10 mouse cellular contexts compared by ENCODE assay signal in the genomic region with DNA sequence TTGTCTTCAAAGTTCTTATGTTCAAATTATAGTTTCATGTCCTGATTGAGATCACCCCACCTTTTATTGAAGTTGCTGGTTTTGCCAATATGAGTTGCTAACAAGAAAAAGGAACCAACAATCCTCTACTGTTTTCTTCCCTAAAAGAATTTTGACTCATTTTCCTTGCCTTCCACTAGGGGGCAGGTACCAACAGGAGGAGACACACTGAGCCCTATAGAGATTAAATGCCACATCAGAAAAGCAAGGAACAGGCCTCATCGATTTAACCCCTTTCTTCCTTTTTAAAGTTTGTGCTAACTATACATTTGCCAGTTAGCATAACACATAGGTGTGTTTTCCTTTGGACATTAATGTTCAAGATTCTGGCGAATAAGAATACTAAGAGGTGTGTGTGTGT. TPM values are rescaled to one million over a fixed set of nuclear protein-coding genes. Genes with fewer than 3 reads are reported as not detected.
A peak's percentile ranks its signal among the peaks of the same experiment; 100 is the strongest.
DNase-seq lines count a peak whose midpoint lies in the region; ATAC-seq and TF ChIP-seq lines count a peak whose summit lies in the region.
"Had no signal": no experiment of that assay in that cellular context is flagged by ENCODE, and none has a peak within 500 bp of the region (broad histone marks: within the 10 kb centered on the region; RNA-seq: fewer than 3 reads in every experiment).

No protein-coding gene starts in this region.

- H3K4me1 ChIP-seq in forebrain, embryonic 11.5 days (replicated peaks; ENCODE audit: control insufficient read depth, insufficient read depth, low read length): 0 out of 2 replicates have a peak, but pooled peaks cover 2% of the 10 kb centered on the region
- no peaks in the 10 kb centered on the region for H3K4me1 ChIP-seq in forebrain, embryonic 10.5 days
- H3K4me1 ChIP-seq in midbrain, embryonic 12.5 days: no peaks in the 10 kb centered on the region
- H3K4me1 ChIP-seq in midbrain, embryonic 16.5 days (ENCODE audit: control insufficient read depth, insufficient read depth, low read length): no peaks in the 10 kb centered on the region
- H3K4me1 ChIP-seq in forebrain, postnatal 0 days (ENCODE audit: insufficient read depth): no peaks in the 10 kb centered on the region
- H3K4me1 ChIP-seq: heart, embryonic 13.5 days; stomach, embryonic 15.5 days had no signal

- H3K9me3 ChIP-seq in forebrain, embryonic 11.5 days (ENCODE audit: control insufficient read depth, low read length): no peaks in the 10 kb centered on the region
- no peaks in the 10 kb centered on the region for H3K9me3 ChIP-seq in forebrain, embryonic 10.5 days
- no peaks in the 10 kb centered on the region for H3K9me3 ChIP-seq in midbrain, embryonic 12.5 days
- H3K9me3 ChIP-seq in midbrain, embryonic 16.5 days (replicated peaks; ENCODE audit: control insufficient read depth, low read length, poor library complexity, severe bottlenecking): no peaks in the 10 kb centered on the region
- no peaks in the 10 kb centered on the region for H3K9me3 ChIP-seq in forebrain, postnatal 0 days (ENCODE audit: low read length)
- H3K9me3 ChIP-seq: heart, embryonic 13.5 days; stomach, embryonic 15.5 days had no signal

- no peak overlapping the region for H3K4me2 ChIP-seq in forebrain, embryonic 11.5 days (ENCODE audit: low read depth, low read length, severe bottlenecking)
- H3K4me2 ChIP-seq in midbrain, embryonic 12.5 days (replicated peaks): no peak overlapping the region
- H3K4me2 ChIP-seq in midbrain, embryonic 16.5 days (ENCODE audit: low read length): no peak overlapping the region
- H3K4me2 ChIP-seq in forebrain, postnatal 0 days (ENCODE audit: low read depth): no peak overlapping the region
- H3K4me2 ChIP-seq: heart, embryonic 13.5 days; stomach, embryonic 15.5 days had no signal

- intact Hi-C loops in gastrocnemius, postnatal 36 days (cut with DNase I): loop anchor here (1.0 kb wide), 1 partner anchor 320 kb away; no protein-coding TSS in a partner anchor

- H3K27me3 ChIP-seq in forebrain, embryonic 11.5 days (ENCODE audit: control insufficient read depth, insufficient read depth, low read length): no peaks in the 10 kb centered on the region
- no peaks in the 10 kb centered on the region for H3K27me3 ChIP-seq in forebrain, embryonic 10.5 days (ENCODE audit: poor library complexity, severe bottlenecking)
- H3K27me3 ChIP-seq in midbrain, embryonic 12.5 days: no peaks in the 10 kb centered on the region
- H3K27me3 ChIP-seq in midbrain, embryonic 16.5 days (ENCODE audit: control insufficient read depth, insufficient read depth, low read depth, low read length): no peaks in the 10 kb centered on the region
- H3K27me3 ChIP-seq in forebrain, postnatal 0 days (ENCODE audit: insufficient read depth, low read length): no peaks in the 10 kb centered on the region
- H3K27me3 ChIP-seq: heart, embryonic 13.5 days; stomach, embryonic 15.5 days had no signal

- no peaks in the 10 kb centered on the region for H3K36me3 ChIP-seq in forebrain, embryonic 11.5 days (ENCODE audit: control insufficient read depth, insufficient read depth, low read length)
- H3K36me3 ChIP-seq in forebrain, embryonic 10.5 days (replicated peaks): no peaks in the 10 kb centered on the region
- no peaks in the 10 kb centered on the region for H3K36me3 ChIP-seq in midbrain, embryonic 12.5 days
- H3K36me3 ChIP-seq in midbrain, embryonic 16.5 days (ENCODE audit: control insufficient read depth, insufficient read depth, low read length): no peaks in the 10 kb centered on the region
- no peaks in the 10 kb centered on the region for H3K36me3 ChIP-seq in forebrain, postnatal 0 days (ENCODE audit: insufficient read depth)
- H3K36me3 ChIP-seq: heart, embryonic 13.5 days; stomach, embryonic 15.5 days had no signal

- peak; percentile 79 for TF ChIP-seq CTCF in forebrain, postnatal 0 days (IDR thresholded peaks at IDR 0.05; ENCODE audit: low read depth)

- 0 out of 2 replicates have a peak, but pooled peaks have one; percentile 42 for ATAC-seq in forebrain, embryonic 11.5 days (replicated peaks; ENCODE audit: low FRiP score)
- peak; percentile 47; the same call in 1 of the 2 replicates for ATAC-seq in midbrain, embryonic 12.5 days (ENCODE audit: low FRiP score, low read depth)
- ATAC-seq in midbrain, embryonic 16.5 days: no peak
- peak; percentile 73 for ATAC-seq in forebrain, postnatal 0 days

- H3K4me3 ChIP-seq in forebrain, embryonic 11.5 days (ENCODE audit: low read depth, low read length): no peak overlapping the region
- no peak overlapping the region for H3K4me3 ChIP-seq in forebrain, embryonic 10.5 days
- H3K4me3 ChIP-seq in midbrain, embryonic 12.5 days: no peak overlapping the region
- H3K4me3 ChIP-seq in midbrain, embryonic 16.5 days (ENCODE audit: low read depth, low read length): no peak overlapping the region
- no peak overlapping the region for H3K4me3 ChIP-seq in forebrain, postnatal 0 days (ENCODE audit: low read depth, low read length)
- H3K4me3 ChIP-seq: heart, embryonic 13.5 days; stomach, embryonic 15.5 days had no signal

- DNase-seq in forebrain, embryonic 11.5 days (ENCODE audit: low spot score): no peak
- DNase-seq in forebrain, embryonic 10.5 days (ENCODE audit: extremely low spot score, low spot score): no peak
- peak; percentile 49 for DNase-seq in forebrain, postnatal 0 days
- DNase-seq in skeletal muscle tissue, adult 2 months (ENCODE audit: low read depth, low spot score): peak; percentile 20
- DNase-seq in gastrocnemius, postnatal 36 days: no peak
- DNase-seq in adrenal gland, adult 2 months: no peak

- no peak overlapping the region for H3K9ac ChIP-seq in forebrain, embryonic 11.5 days (ENCODE audit: low read length)
- no peak overlapping the region for H3K9ac ChIP-seq in midbrain, embryonic 12.5 days (replicated peaks)
- no peak overlapping the region for H3K9ac ChIP-seq in midbrain, embryonic 16.5 days (ENCODE audit: low read depth, low read length)
- H3K9ac ChIP-seq in forebrain, postnatal 0 days: no peak overlapping the region
- H3K9ac ChIP-seq: heart, embryonic 13.5 days; stomach, embryonic 15.5 days had no signal

- WGBS in forebrain, embryonic 11.5 days: 56% methylated on average over 2 of the region's 2 CpGs
- 62% methylated on average over 2 of the region's 2 CpGs for WGBS in forebrain, embryonic 10.5 days
- 52% methylated on average over 2 of the region's 2 CpGs for WGBS in midbrain, embryonic 12.5 days
- WGBS in midbrain, embryonic 16.5 days: 61% methylated on average over 2 of the region's 2 CpGs
- WGBS in forebrain, postnatal 0 days: 47% methylated on average over 2 of the region's 2 CpGs

- no peak overlapping the region for H3K27ac ChIP-seq in forebrain, embryonic 11.5 days (ENCODE audit: low read depth, low read length)
- H3K27ac ChIP-seq in forebrain, embryonic 10.5 days: no peak overlapping the region
- H3K27ac ChIP-seq in midbrain, embryonic 12.5 days (replicated peaks): no peak overlapping the region
- no peak overlapping the region for H3K27ac ChIP-seq in midbrain, embryonic 16.5 days (ENCODE audit: low read length)
- no peak overlapping the region for H3K27ac ChIP-seq in forebrain, postnatal 0 days (ENCODE audit: low read depth, low read length)
- H3K27ac ChIP-seq: heart, embryonic 13.5 days; stomach, embryonic 15.5 days had no signal

RNA-seq across cellular contexts. Expression of a gene that starts 2.4 kb away (rescaled TPM):
- 0.29 and 0.55 TPM in 2 replicates for polyA plus RNA-seq in forebrain, embryonic 11.5 days (2014; fragmentation: Nextera tagmentation; extraction: Ambion mirVana)
- polyA plus RNA-seq in forebrain, embryonic 10.5 days (2016; fragmentation: Nextera tagmentation; extraction: Ambion mirVana): 0.27 and 0.47 TPM in 2 replicates
- 0.64 and 0.79 TPM in 2 replicates for polyA plus RNA-seq in midbrain, embryonic 12.5 days (2016; fragmentation: Nextera tagmentation; extraction: Ambion mirVana)
- 0.46 and 0.48 TPM in 2 replicates for polyA plus RNA-seq in midbrain, embryonic 16.5 days (2015; fragmentation: Nextera tagmentation; extraction: Ambion mirVana)
- 0.69 and 1.5 TPM in 2 replicates for total RNA-seq in forebrain, postnatal 0 days (2014; rRNA removed)
- 0.34 and 0.36 TPM in 2 replicates for polyA plus RNA-seq in forebrain, postnatal 0 days (2015; fragmentation: Nextera tagmentation; extraction: Ambion mirVana)
- total RNA-seq in gastrocnemius, postnatal 36 days (2021): under 1 TPM; 0.17 to 0.23 TPM
- under 1 TPM; 0.14 to 0.38 TPM for total RNA-seq in adrenal gland, adult 2 months (2021)
- 0.15 and 0.19 TPM in 2 replicates for polyA plus RNA-seq in adrenal gland, adult 2 months (2012; rRNA removed)

RNA-seq across cellular contexts. Expression of a gene that starts 21.8 kb away (rescaled TPM):
- polyA plus RNA-seq in forebrain, embryonic 11.5 days (2014; fragmentation: Nextera tagmentation; extraction: Ambion mirVana): 29.6 and 34.2 TPM in 2 replicates
- polyA plus RNA-seq in forebrain, embryonic 10.5 days (2016; fragmentation: Nextera tagmentation; extraction: Ambion mirVana): 31.9 and 32.4 TPM in 2 replicates
- polyA plus RNA-seq in midbrain, embryonic 12.5 days (2016; fragmentation: Nextera tagmentation; extraction: Ambion mirVana): 37.9 and 40.1 TPM in 2 replicates
- 40.5 and 43.0 TPM in 2 replicates for polyA plus RNA-seq in midbrain, embryonic 16.5 days (2015; fragmentation: Nextera tagmentation; extraction: Ambion mirVana)
- total RNA-seq in forebrain, postnatal 0 days (2014; rRNA removed): 28.6 and 45.3 TPM in 2 replicates
- polyA plus RNA-seq in forebrain, postnatal 0 days (2015; fragmentation: Nextera tagmentation; extraction: Ambion mirVana): 26.9 and 32.0 TPM in 2 replicates
- 10 to 100 TPM in 1 of 2 experiments, 1 to 10 TPM in 1; 8.0 to 11.1 TPM for total RNA-seq in gastrocnemius, postnatal 36 days (2021)
- total RNA-seq in adrenal gland, adult 2 months (2021): 10 to 100 TPM; 14.9 to 17.8 TPM
- polyA plus RNA-seq in adrenal gland, adult 2 months (2012; rRNA removed): 13.5 and 14.1 TPM in 2 replicates

RNA-seq across cellular contexts. Expression of a gene that starts 43.6 kb away (rescaled TPM):
- polyA plus RNA-seq in forebrain, embryonic 11.5 days (2014; fragmentation: Nextera tagmentation; extraction: Ambion mirVana): 0.32 TPM in 1 of 2 replicates, not detected in the other
- polyA plus RNA-seq in forebrain, embryonic 10.5 days (2016; fragmentation: Nextera tagmentation; extraction: Ambion mirVana): 0.14 TPM in 1 of 2 replicates, not detected in the other
- 0.17 TPM in 1 of 2 replicates, not detected in the other for polyA plus RNA-seq in midbrain, embryonic 12.5 days (2016; fragmentation: Nextera tagmentation; extraction: Ambion mirVana)
- not detected in 2 replicates for polyA plus RNA-seq in midbrain, embryonic 16.5 days (2015; fragmentation: Nextera tagmentation; extraction: Ambion mirVana)
- total RNA-seq in forebrain, postnatal 0 days (2014; rRNA removed): 0.38 TPM in 1 of 2 replicates, not detected in the other
- 0.19 and 0.22 TPM in 2 replicates for polyA plus RNA-seq in forebrain, postnatal 0 days (2015; fragmentation: Nextera tagmentation; extraction: Ambion mirVana)
- not detected for total RNA-seq in gastrocnemius, postnatal 36 days (2021)
- total RNA-seq in adrenal gland, adult 2 months (2021): not detected
- 0.04 TPM in 1 of 2 replicates, not detected in the other for polyA plus RNA-seq in adrenal gland, adult 2 months (2012; rRNA removed)
- polyA plus RNA-seq: heart, embryonic 13.5 days had no signal

RNA-seq across cellular contexts. Expression of a gene that starts 43.9 kb away (rescaled TPM):
- 11.9 and 13.2 TPM in 2 replicates for polyA plus RNA-seq in forebrain, embryonic 11.5 days (2014; fragmentation: Nextera tagmentation; extraction: Ambion mirVana)
- polyA plus RNA-seq in forebrain, embryonic 10.5 days (2016; fragmentation: Nextera tagmentation; extraction: Ambion mirVana): 15.4 and 17.1 TPM in 2 replicates
- 9.5 and 9.9 TPM in 2 replicates for polyA plus RNA-seq in midbrain, embryonic 12.5 days (2016; fragmentation: Nextera tagmentation; extraction: Ambion mirVana)
- 3.2 and 4.5 TPM in 2 replicates for polyA plus RNA-seq in midbrain, embryonic 16.5 days (2015; fragmentation: Nextera tagmentation; extraction: Ambion mirVana)
- total RNA-seq in forebrain, postnatal 0 days (2014; rRNA removed): 4.0 and 5.4 TPM in 2 replicates
- polyA plus RNA-seq in forebrain, postnatal 0 days (2015; fragmentation: Nextera tagmentation; extraction: Ambion mirVana): 1.7 and 2.2 TPM in 2 replicates
- 1 to 10 TPM; 3.5 to 3.6 TPM for total RNA-seq in gastrocnemius, postnatal 36 days (2021)
- total RNA-seq in adrenal gland, adult 2 months (2021): 10 to 100 TPM in 1 of 2 experiments, 1 to 10 TPM in 1; 9.9 to 12.1 TPM
- 5.1 and 5.2 TPM in 2 replicates for polyA plus RNA-seq in adrenal gland, adult 2 months (2012; rRNA removed)

Comparison
In these comparisons a context has a peak if more than half of its experiments do, and no peak if none do; other contexts are left out.
1. DNase-seq: peak in forebrain, postnatal 0 days (single experiment) and skeletal muscle tissue, adult 2 months (single experiment); none in forebrain, embryonic 11.5 days (single experiment), forebrain, embryonic 10.5 days (single experiment), gastrocnemius, postnatal 36 days (0 of 2) and adrenal gland, adult 2 months (single experiment).